Mouse (Mus musculus) bone marrow macrophage, adult 2 months (primary cell): Measurements from ENCODE around the gene Sall1.

Experiments
- CTCF ChIP-seq: IDR thresholded peaks from 2 replicates; pipeline ENCODE4 v1.5.1; 2012; ENCODE audit warnings: low read depth, mild to moderate bottlenecking, low read length, moderate library complexity
- POLR2A ChIP-seq: IDR thresholded peaks from 2 replicates; pipeline ENCODE4 v1.6.1; 2012; ENCODE audit warnings: mild to moderate bottlenecking, low read depth, low read length, borderline replicate concordance

- no peak for TF ChIP-seq CTCF
- TF ChIP-seq POLR2A = no peak
These were observed 22.8 kb downstream of the Sall1 start for GRCm38 (mm10) chr8:89021139-89021538.
